Mouse (Mus musculus) liver, embryonic 12.5 days (tissue): ENCODE data around the gene Ppt2. TPM values are rescaled to one million over a fixed set of nuclear protein-coding genes. Genes with fewer than 3 reads are reported as not detected.

Experiments
- ATAC-seq: fragments of 200-750 bp; cut with Nextera tagmentation; 2 replicates; pipeline ENCODE4 v1.8.0; 2017; ENCODE audit warnings: moderate number of reproducible peaks, mild to moderate bottlenecking, moderate library complexity
- H3K27ac ChIP-seq: fragments of 300-500 bp; sonication (generic); 2 replicates; pipeline ENCODE4 v1.5.1; 2016; ENCODE audit warnings: mild to moderate bottlenecking
- H3K27me3 ChIP-seq: fragments of 300-500 bp; sonication (generic); replicated peaks from 2 replicates; pipeline ENCODE4 v1.6.1; 2016; ENCODE audit warnings: mild to moderate bottlenecking, moderate library complexity
- H3K36me3 ChIP-seq: fragments of 300-500 bp; sonication (generic); 2 replicates; pipeline ENCODE4 v1.6.1; 2016; ENCODE audit warnings: mild to moderate bottlenecking, moderate library complexity
- H3K4me1 ChIP-seq: fragments of 300-500 bp; sonication (generic); 2 replicates; pipeline ENCODE4 v1.6.1; 2016
- H3K4me2 ChIP-seq: fragments of 300-500 bp; sonication (generic); 2 replicates; pipeline ENCODE4 v1.6.1; 2016; ENCODE audit warnings: mild to moderate bottlenecking, moderate library complexity
- H3K4me3 ChIP-seq: fragments of 300-500 bp; sonication (generic); 2 replicates; pipeline ENCODE4 v1.5.1; 2016; ENCODE audit warnings: mild to moderate bottlenecking, moderate library complexity
- H3K9ac ChIP-seq: fragments of 300-500 bp; sonication (generic); 2 replicates; pipeline ENCODE4 v1.6.1; 2016; ENCODE audit warnings: mild to moderate bottlenecking, moderate library complexity
- H3K9me3 ChIP-seq: fragments of 300-500 bp; sonication (generic); replicated peaks from 2 replicates; pipeline ENCODE4 v1.6.1; 2016; ENCODE audit warnings: mild to moderate bottlenecking, moderate library complexity
- WGBS: fragments of 180-500 bp; shearing (Covaris S2); methylation state at CpG from one replicate; pipeline ENCODE4 v1.1.7; 2016; ENCODE audit not compliant: insufficient replicate concordance; 5-methylcytosine and 5-hydroxymethylcytosine counted together
- polyA plus RNA-seq: library from polyadenylated mRNA; unstranded; fragments of >200 nt; fragmentation: Nextera tagmentation; extraction: Ambion mirVana; gene quantifications from 2 replicates; pipeline ENCODE4 v1.2.1, GENCODE M21; 2016

Gene Ppt2
- polyA plus RNA-seq, 1 experiment from 2014 or later, result 13.7 TPM

DNA sequence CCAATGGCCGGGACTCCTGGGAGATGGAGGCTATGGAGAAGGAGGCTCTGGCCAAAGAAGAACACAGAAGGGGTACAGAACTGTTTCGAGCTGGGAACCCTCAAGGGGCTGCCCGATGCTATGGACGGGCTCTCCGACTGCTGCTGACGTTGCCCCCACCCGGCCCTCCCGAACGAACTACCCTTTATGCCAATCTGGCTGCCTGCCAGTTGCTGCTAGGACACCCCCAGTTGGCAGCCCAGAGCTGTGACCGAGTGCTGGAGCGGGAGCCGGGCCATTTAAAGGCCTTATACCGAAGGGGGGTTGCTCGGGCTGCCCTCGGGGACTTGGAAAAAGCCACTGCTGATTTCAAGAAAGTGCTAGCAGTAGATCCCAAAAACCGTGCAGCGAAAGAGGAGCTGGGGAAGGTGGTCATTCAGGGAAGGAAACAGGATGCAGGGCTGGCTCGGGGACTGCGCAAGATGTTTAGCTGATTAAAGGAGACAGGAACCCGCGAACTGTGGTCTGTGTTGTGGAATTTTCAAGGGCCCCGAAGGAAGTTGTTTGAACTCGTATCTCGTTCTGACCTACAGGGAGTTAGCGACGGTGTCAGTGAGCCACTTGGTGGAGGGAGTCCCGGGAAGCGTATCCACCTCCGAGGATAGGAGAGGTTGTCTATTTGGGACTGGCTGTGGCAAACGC, 17.7 kb upstream of the Ppt2 start:
- Histone ChIP-seq H3K9ac (0 out of 2 replicates have a peak overlapping the region, but pooled peaks have one; percentile 15), H3K27ac (0 out of 2 replicates have a peak overlapping the region, but pooled peaks have one; percentile 15), H3K4me3 (peak overlapping the region; percentile 95), H3K36me3 (peaks cover 27% of the 10 kb centered on the region), H3K4me2 (peak overlapping the region; percentile 94), H3K4me1 (peaks cover 40% of the 10 kb centered on the region), H3K27me3 (peaks cover 12% of the 10 kb centered on the region; the same call in 1 of the 2 replicates), H3K9me3 (no peaks in the 10 kb centered on the region)
- no peak for ATAC-seq
- 56% methylated on average over 30 of the region's 30 CpGs for WGBS

DNA sequence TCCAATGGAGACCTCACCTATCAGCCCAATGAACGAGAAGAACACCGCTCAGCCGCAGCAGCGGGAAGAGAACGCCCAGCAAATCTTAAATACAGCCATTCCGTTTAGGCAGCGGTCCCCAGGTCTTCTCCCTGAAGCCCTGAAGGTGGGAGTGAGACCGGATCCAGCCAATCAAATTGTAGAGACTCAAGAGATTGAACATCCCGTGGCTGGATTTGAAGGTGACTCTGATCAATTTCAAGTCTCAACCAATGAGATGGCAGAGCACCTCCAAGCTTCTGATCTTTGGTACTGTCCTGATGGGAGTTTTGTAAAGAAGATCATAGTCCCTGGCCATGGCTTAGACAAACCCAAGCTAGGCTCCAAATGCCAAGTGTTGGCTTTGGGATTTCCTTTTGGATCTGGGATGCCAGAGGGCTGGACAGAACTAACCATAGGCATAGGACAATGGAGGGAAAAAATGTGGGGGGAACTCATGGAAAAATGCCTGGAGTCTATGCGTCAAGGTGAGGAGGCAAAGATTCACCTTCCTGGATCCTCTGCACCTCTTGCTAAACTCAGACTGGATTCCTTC, 17.0 kb upstream of the Ppt2 start:
- Histone ChIP-seq H3K4me1 (peaks cover 40% of the 10 kb centered on the region), H3K4me2 (peak overlapping the region; percentile 94), H3K4me3 (peak overlapping the region; percentile 95), H3K27me3 (peaks cover 12% of the 10 kb centered on the region; the same call in 1 of the 2 replicates), H3K27ac (peak overlapping the region; percentile 75), H3K9ac (peak overlapping the region; percentile 73), H3K36me3 (peaks cover 21% of the 10 kb centered on the region), H3K9me3 (no peaks in the 10 kb centered on the region)
- WGBS, result 41% methylated on average over 10 of the region's 10 CpGs
- no peak for ATAC-seq

DNA sequence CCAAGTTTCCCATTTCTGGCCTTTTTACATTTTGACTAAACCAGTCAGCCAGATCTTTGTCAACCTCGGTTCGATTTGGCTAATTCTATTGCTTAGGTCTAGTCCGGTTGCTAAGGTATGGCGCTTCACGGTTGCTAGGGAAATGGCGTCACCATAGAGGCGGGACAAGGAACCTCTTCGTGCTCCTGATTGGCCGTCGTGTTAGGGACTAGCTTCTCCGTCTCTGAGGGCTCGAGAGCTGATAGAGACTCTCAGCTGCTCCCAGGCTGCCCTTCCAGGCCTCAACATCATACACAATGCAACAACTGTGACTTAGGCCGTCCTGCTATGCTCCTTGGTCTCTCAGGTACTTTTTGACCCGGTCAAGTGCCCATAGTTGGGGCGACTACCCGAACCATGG, 16.3 kb upstream of the Ppt2 start, which contains the start of gene Fkbpl:
TSS of gene Fkbpl (plus strand) at position 157 of the 400 bp plus-strand sequence.
- peaks cover 40% of the 10 kb centered on the region for H3K4me1 ChIP-seq
- H3K36me3 ChIP-seq, result peaks cover 13% of the 10 kb centered on the region
- peak within 1 kb of the TSS; percentile 73 for H3K9ac ChIP-seq
- ATAC-seq, result peak; percentile 62
- H3K9me3 ChIP-seq, result no peaks in the 10 kb centered on the region
- peaks cover 12% of the 10 kb centered on the region; the same call in 1 of the 2 replicates for H3K27me3 ChIP-seq
- WGBS, result 1% methylated on average over 16 of the region's 16 CpGs
- peak within 1 kb of the TSS; percentile 75 for H3K27ac ChIP-seq
- peak within 1 kb of the TSS; percentile 95 for H3K4me3 ChIP-seq
- peak within 1 kb of the TSS; percentile 94 for H3K4me2 ChIP-seq

DNA sequence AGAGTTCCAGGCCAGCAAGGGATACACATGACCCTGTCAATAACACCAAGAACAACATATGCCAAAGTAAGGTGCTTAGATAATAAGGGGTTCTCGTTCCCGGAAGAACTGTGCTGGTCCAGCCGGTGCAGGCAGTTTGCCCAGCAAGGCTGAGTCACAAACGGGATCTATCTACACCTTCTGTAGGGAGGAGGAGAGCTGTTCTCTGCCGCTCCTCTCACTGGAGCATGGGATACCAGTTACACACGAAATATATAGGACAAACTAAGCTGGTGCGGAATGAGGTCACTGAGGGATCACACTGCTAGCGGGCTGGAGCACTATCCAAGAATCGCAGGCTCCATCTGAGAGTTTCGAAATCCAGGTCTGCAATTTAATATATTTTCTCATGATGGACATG, 15.6 kb upstream of the Ppt2 start:
- no peak overlapping the region for H3K4me3 ChIP-seq
- peaks cover 7% of the 10 kb centered on the region for H3K36me3 ChIP-seq
- H3K4me1 ChIP-seq, result peaks cover 40% of the 10 kb centered on the region
- H3K27me3 ChIP-seq, result peaks cover 12% of the 10 kb centered on the region; the same call in 1 of the 2 replicates
- no peaks in the 10 kb centered on the region for H3K9me3 ChIP-seq
- ATAC-seq, result no peak
- H3K4me2 ChIP-seq, result no peak overlapping the region
- WGBS, result 69% methylated on average over 10 of the region's 10 CpGs
- H3K9ac ChIP-seq, result no peak overlapping the region
- H3K27ac ChIP-seq, result no peak overlapping the region

DNA sequence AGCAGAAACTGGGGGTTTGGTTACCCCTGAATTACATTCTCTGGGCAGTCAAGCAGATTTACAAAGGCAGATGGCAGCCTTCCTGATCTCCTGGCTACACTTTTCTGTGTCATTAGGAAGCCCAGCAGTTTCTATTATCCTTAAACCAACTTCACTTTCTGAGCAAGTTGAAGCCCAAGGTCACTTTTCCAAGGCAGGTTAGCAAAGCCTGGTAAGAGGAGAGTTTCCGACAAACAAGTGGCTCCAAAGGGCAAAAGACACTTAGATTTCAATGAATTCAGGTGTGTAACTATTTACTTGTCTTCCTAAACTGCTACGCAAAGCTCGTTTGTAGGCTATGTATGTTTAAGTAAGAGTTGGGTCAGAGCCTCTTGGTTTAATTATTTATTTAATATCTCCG, 15.1 kb upstream of the Ppt2 start:
- Histone ChIP-seq H3K4me2 (no peak overlapping the region), H3K36me3 (peaks cover under 1% of the 10 kb centered on the region; the same call in 1 of the 2 replicates), H3K27me3 (peaks cover 16% of the 10 kb centered on the region; the same call in 1 of the 2 replicates), H3K4me3 (no peak overlapping the region), H3K9me3 (no peaks in the 10 kb centered on the region), H3K9ac (no peak overlapping the region), H3K27ac (no peak overlapping the region), H3K4me1 (peaks cover 39% of the 10 kb centered on the region)
- WGBS, result 72% methylated on average over 4 of the region's 4 CpGs
- no peak for ATAC-seq

DNA sequence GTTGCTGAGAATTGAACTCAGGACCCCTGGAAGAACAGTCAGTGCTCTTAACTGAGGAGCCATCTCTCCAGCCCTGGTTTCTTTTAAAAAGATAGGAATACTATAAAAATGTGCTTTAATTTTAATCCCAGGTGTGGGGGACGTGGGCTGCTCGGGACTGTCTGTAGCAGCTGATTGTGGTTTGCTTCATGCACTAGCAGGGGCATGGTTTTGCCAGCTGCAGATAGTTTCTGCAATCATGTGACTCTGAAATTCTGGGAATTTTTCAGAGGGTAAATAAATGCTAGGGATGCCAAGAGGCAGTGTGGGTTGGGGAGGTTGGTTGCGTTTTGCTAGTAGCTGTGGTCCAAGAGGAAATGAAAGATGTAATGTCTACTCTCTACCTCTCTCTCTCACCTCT, 13.6 kb upstream of the Ppt2 start:
- no peak overlapping the region for H3K27ac ChIP-seq
- no peak overlapping the region for H3K9ac ChIP-seq
- no peaks in the 10 kb centered on the region for H3K36me3 ChIP-seq
- H3K27me3 ChIP-seq, result peaks cover 18% of the 10 kb centered on the region
- no peak for ATAC-seq
- WGBS, result 61% methylated on average over 3 of the region's 3 CpGs
- H3K4me2 ChIP-seq, result no peak overlapping the region
- no peak overlapping the region for H3K4me3 ChIP-seq
- H3K4me1 ChIP-seq, result peaks cover 29% of the 10 kb centered on the region
- H3K9me3 ChIP-seq, result no peaks in the 10 kb centered on the region

DNA sequence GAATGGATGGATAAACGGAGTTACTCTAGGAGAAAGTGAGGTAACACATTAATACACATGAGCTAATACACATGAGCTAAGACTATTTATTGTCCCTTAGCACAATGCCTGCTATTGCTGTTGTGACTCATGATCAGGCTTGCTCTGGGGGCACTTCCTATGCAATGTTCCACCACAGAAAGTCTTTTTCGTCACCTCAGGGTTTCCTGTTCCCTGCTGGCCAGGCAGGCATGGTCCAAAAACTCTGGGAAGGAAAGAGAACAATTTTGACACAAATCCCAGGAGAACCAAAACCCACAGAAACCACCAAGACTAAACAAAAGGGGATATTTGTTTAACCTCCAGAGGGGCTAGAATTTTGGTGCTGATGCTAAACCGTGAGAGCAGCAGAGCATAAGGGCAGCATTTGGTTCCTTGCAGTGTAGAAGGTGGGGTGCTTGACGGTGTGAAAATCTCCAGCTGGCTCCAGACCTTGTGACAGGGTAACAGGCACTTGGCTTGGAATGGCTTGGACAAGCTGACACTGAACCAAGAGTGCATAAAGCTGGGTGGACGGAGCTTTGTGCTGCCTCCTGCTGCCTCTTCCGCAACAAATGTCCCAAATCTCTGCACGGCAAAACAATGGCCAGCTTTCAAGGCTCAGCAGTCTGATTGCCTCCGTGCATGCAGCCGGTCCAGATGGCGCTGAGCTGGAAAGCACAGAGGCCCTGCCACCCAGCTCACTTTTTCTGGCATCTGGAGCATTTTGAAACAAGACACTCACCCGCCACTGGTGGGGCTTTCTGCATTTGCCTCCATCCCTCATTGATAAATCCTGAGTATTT, 12.7 kb upstream of the Ppt2 start:
- 23% methylated on average over 11 of the region's 11 CpGs for WGBS
- no peak overlapping the region for H3K9ac ChIP-seq
- ATAC-seq, result no peak

DNA sequence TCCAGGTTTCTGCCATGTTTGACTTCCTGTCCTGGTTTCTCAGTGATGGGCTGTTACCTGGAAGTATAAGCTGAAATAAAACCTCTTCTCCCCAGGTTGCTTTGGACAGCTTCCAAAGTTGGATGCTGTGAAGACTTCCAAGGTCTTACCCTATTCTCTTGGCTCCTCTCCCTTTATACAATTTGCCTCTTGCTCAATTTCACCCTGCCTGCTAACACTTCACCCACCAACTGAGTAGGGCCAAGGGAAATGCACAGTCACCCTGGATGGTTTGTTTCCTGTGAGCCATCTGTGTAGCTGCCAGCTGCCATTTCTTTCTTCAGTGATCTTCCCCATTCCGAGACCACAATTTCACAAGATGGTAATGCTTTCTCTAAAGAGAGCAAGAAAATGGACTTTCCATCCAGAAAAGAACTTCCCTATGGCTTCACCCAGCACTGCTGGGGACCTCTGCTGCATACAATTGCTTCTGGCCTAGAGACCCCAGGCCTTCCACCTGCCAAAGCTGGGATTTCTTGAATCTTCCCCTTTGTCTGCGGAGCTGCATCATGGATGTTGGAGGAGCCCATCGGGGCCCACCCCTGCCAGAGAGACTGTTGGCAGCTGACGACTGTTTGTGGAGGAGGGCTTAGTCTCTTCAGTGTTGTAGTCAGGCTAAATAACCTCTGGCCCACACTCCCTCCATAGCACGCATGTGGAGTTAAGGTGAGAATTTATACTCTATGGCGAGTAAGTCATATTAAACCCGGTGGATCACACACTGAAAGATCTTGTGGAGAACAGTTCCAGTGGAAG, 11.3 kb upstream of the Ppt2 start:
- H3K4me3 ChIP-seq, result no peak overlapping the region
- no peak overlapping the region for H3K4me2 ChIP-seq
- H3K36me3 ChIP-seq, result no peaks in the 10 kb centered on the region
- ATAC-seq, result no peak
- no peak overlapping the region for H3K27ac ChIP-seq
- 0 out of 2 replicates have a peak, but pooled peaks cover 8% of the 10 kb centered on the region for H3K4me1 ChIP-seq
- H3K9ac ChIP-seq, result no peak overlapping the region
- H3K27me3 ChIP-seq, result peaks cover 32% of the 10 kb centered on the region
- 63% methylated on average over 7 of the region's 7 CpGs for WGBS
- H3K9me3 ChIP-seq, result no peaks in the 10 kb centered on the region

More for the DNA sequence above, 12.7 kb upstream of the Ppt2 start:
- Histone ChIP-seq H3K36me3 (no peaks in the 10 kb centered on the region), H3K27me3 (peaks cover 25% of the 10 kb centered on the region), H3K27ac (no peak overlapping the region), H3K4me2 (no peak overlapping the region), H3K4me1 (peaks cover 21% of the 10 kb centered on the region), H3K9me3 (no peaks in the 10 kb centered on the region), H3K4me3 (no peak overlapping the region)

DNA sequence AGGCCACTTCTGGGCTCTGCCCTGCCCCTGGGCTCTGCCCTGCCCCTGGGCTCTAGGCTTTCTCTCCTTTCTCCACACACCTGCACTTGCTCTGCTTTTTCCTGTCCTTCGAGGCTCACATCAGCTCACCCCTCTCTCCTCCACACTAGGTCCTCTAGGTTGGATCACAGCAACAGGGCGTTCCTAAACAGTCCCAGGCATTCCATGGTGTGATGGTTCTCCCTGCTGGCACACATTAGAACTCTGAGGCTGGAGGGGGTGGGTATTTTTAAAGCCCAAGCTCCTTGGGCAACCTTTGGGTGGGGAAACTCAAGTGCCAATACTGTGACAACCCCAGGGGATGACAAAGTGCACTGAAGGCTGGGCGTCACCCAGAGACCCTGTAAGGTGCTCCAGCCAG, 9.1 kb upstream of the Ppt2 start:
- ATAC-seq, result no peak
- Histone ChIP-seq H3K27ac (no peak overlapping the region), H3K4me3 (no peak overlapping the region), H3K27me3 (peaks cover 47% of the 10 kb centered on the region), H3K9ac (no peak overlapping the region), H3K4me1 (peaks cover 2% of the 10 kb centered on the region; the same call in 1 of the 2 replicates), H3K9me3 (no peaks in the 10 kb centered on the region), H3K36me3 (no peaks in the 10 kb centered on the region), H3K4me2 (no peak overlapping the region)
- 39% methylated on average over 3 of the region's 3 CpGs for WGBS

DNA sequence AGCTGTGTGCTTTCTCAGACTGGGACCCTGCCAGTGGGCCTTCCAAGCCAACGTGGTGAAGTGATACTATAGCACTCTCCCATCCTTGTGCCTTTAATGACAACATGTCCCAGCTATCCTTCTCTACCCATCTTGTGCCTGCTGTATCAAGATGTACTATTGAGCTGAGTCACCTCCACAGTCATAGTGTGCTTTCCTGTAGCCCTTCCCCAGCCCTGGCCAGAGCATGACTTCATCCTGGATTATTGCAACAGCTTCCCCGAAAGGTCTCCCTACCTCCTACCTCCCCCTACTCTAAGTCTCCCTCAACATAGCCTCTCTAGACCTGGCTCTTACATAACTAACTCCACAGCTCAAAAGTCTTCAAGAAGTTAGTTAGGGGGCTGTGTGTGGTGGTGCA, 7.4 kb upstream of the Ppt2 start:
- no peak overlapping the region for H3K4me2 ChIP-seq
- 43% methylated on average over 2 of the region's 2 CpGs for WGBS
- H3K27me3 ChIP-seq, result peaks cover 54% of the 10 kb centered on the region
- no peak overlapping the region for H3K9ac ChIP-seq
- H3K4me3 ChIP-seq, result no peak overlapping the region
- H3K4me1 ChIP-seq, result peaks cover 20% of the 10 kb centered on the region
- no peak overlapping the region for H3K27ac ChIP-seq
- no peaks in the 10 kb centered on the region for H3K36me3 ChIP-seq
- H3K9me3 ChIP-seq, result no peaks in the 10 kb centered on the region
- ATAC-seq, result no peak

DNA sequence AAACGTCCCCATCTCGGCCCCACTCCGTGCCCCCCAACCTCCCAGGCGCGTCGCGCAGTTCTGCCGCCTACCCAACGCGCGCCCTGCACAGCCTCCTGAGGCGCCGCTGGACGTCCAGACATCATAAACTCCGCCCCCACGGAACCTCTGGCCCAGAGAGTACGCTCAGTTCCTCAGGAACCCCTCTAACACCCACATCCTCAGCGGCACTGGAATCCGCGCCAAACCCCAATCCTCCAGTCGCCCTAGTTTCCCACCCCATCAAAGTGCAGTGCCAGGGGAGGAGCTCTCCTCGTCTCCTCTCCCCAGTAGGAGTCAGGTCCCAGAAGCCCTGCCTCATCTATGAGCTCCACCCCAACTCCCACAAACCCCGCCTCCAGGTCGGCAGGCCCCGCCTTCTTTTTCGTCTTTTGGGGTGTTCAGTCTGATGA, 4.0 kb upstream of the Ppt2 start:
- no peaks in the 10 kb centered on the region for H3K36me3 ChIP-seq
- H3K27ac ChIP-seq, result no peak overlapping the region
- H3K4me1 ChIP-seq, result peaks cover 46% of the 10 kb centered on the region
- ATAC-seq, result peak; percentile 43
- H3K9ac ChIP-seq, result no peak overlapping the region
- H3K4me3 ChIP-seq, result peak overlapping the region; percentile 32
- under 1% methylated on average over 26 of the region's 26 CpGs for WGBS
- no peaks in the 10 kb centered on the region for H3K9me3 ChIP-seq
- H3K27me3 ChIP-seq, result peaks cover 82% of the 10 kb centered on the region
- H3K4me2 ChIP-seq, result peak overlapping the region; percentile 67
